Mouse (Mus musculus): ENCODE measurements at regions not wholly inside any gene's neighbourhood (a gene's known extent, or its start where the extent isn't known, plus 50 kb on each side); places are given as distances from the start of the nearest gene placed in this dataset.

DNA sequence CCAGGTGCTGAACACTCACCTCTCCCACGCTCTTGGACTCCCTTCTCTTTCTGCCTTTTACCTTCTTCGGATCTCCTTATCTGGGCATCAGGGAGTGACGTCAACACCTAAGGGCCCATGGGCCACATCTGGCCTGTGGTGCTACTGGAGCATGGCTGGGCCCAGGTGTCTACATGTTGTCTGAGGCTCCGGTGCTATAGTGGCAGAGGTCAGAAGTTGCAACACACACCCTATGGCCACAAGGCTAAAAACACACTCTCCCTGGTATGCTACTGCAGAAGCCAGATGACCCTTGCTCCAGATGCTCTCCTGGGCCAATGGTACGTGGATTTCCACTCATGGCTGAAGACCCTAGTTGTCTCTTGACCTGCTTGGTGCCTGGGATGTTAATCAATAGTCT is 112.1 kb upstream of the Irx3 start:
- no peak for ATAC-seq (ENCODE audit: low read depth)
- 80% methylated on average over 5 of the region's 5 CpGs for WGBS
- Histone ChIP-seq H3K27ac (ENCODE audit: low read length) (no peak overlapping the region), H3K4me2 (ENCODE audit: low read depth, low read length) (no peak overlapping the region), H3K4me1 (replicated peaks; ENCODE audit: control insufficient read depth, insufficient read depth, low read length) (peaks cover 8% of the 10 kb centered on the region), H3K9me3 (ENCODE audit: control insufficient read depth, low read length) (no peaks in the 10 kb centered on the region), H3K36me3 (ENCODE audit: control insufficient read depth, insufficient read depth, low read length) (no peaks in the 10 kb centered on the region), H3K4me3 (ENCODE audit: low read length) (no peak overlapping the region), H3K9ac (ENCODE audit: low read length) (no peak overlapping the region), H3K27me3 (ENCODE audit: control insufficient read depth, insufficient read depth, low read depth, low read length) (no peaks in the 10 kb centered on the region)

DNA sequence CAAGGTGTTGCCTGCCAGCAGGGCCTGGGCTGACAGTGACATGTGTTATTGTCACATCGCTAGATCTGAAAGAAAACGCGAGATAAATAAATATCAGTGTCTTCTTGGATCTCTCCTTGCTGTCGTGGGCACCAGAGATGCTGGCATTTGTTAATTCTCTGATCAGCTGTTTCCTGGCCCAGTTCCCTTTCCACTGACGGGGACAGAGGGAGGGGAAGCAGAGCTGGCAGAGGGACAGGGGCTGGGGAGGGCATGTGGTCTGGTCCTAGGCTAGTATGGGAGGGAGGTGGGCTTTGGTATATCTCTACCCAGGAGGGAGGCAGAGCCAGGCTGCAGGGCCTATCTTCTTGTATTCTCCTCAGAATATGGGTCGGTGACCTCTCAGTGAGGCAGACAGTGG is 111.3 kb upstream of the Irx3 start:
- peaks cover 8% of the 10 kb centered on the region for H3K4me1 ChIP-seq (replicated peaks; ENCODE audit: control insufficient read depth, insufficient read depth, low read length)
- H3K9ac ChIP-seq (ENCODE audit: low read length), result no peak overlapping the region
- H3K9me3 ChIP-seq (ENCODE audit: control insufficient read depth, low read length), result no peaks in the 10 kb centered on the region
- H3K27ac ChIP-seq (ENCODE audit: low read length), result no peak overlapping the region
- H3K27me3 ChIP-seq (ENCODE audit: control insufficient read depth, insufficient read depth, low read depth, low read length), result no peaks in the 10 kb centered on the region
- no peak overlapping the region for H3K4me3 ChIP-seq (ENCODE audit: low read length)
- no peak overlapping the region for H3K4me2 ChIP-seq (ENCODE audit: low read depth, low read length)
- no peak for ATAC-seq (ENCODE audit: low read depth)
- 37% methylated on average over 6 of the region's 6 CpGs for WGBS
- no peaks in the 10 kb centered on the region for H3K36me3 ChIP-seq (ENCODE audit: control insufficient read depth, insufficient read depth, low read length)

DNA sequence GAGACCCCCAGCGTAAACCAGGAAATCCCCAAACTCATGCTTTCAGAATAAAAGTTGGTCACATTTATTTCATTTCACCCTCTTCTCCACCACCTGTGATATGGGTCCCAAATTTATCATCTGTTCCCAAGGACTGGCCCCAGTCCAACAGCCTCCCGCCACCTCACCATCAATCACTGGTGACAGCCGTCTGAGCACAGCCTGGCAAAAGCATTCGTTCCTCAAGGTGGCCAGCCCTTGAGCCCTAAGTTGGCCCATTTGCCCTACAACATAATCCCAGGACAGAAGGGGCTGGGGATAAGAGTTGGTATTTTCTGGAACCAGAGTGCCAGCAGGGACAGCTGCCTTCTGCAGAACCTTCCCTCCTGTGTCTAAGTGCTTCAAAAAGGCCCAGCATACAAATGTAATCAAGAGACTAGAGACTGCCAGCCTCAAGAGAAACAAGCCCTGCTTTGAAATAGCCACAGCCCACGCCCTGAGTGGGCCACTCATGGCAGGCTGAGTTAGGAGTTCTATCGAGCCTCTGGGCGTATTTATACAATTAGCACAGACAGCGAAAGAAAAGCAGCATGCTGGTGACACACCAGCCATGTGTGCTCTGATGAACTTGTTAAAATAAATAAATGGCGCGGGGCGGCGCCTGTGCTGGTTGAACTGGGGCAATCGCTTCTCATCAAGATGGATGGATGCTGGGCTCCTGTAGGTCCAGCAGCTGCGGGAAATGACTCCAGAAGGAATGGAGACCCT is 107.9 kb upstream of the Irx3 start:
- Histone ChIP-seq H3K9me3 (ENCODE audit: control insufficient read depth, low read length) (no peaks in the 10 kb centered on the region), H3K27ac (ENCODE audit: low read length) (no peak overlapping the region), H3K36me3 (ENCODE audit: control insufficient read depth, insufficient read depth, low read length) (no peaks in the 10 kb centered on the region), H3K27me3 (ENCODE audit: control insufficient read depth, insufficient read depth, low read depth, low read length) (no peaks in the 10 kb centered on the region), H3K4me1 (replicated peaks; ENCODE audit: control insufficient read depth, insufficient read depth, low read length) (peaks cover 12% of the 10 kb centered on the region), H3K4me2 (ENCODE audit: low read depth, low read length) (no peak overlapping the region), H3K9ac (ENCODE audit: low read length) (no peak overlapping the region), H3K4me3 (ENCODE audit: low read length) (no peak overlapping the region)
- WGBS, result 20% methylated on average over 14 of the region's 14 CpGs
- ATAC-seq (ENCODE audit: low read depth), result no peak

DNA sequence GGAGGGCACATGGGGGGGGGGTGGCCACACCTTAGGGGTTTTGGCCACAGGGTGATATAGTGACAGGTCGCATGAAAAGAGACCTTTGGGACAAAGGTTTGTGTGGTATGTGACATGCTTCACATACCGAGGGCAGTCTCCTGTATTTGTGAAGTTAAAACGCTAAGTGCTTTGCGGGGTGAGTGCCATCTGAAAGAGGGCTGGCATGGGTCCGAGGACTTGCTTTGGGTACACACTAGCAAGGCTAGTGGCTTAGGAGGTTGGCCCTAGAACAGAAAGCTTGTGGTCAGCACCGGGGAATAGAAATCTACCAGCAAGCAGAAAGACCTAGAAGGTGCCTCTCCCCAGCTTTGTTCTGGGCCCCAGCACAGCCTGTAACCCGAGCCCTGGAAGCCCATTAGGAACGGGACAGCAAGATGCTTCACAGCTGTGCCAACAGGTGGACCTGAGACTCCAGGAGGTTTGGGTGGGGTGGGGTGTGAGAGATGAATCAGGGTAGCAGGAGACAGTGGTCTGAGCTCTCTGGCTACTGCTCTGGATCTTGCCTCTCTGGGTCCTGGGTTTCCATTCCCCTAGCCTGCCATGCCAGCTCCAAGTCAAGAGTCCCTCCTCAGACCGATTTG is 107.0 kb upstream of the Irx3 start:
- Histone ChIP-seq H3K27me3 (ENCODE audit: control insufficient read depth, insufficient read depth, low read depth, low read length) (no peaks in the 10 kb centered on the region), H3K27ac (ENCODE audit: low read length) (peak overlapping the region; percentile 62; the same call in 1 of the 2 replicates), H3K4me2 (ENCODE audit: low read depth, low read length) (no peak overlapping the region), H3K4me3 (ENCODE audit: low read length) (no peak overlapping the region), H3K9ac (ENCODE audit: low read length) (no peak overlapping the region), H3K9me3 (ENCODE audit: control insufficient read depth, low read length) (no peaks in the 10 kb centered on the region), H3K4me1 (replicated peaks; ENCODE audit: control insufficient read depth, insufficient read depth, low read length) (peaks cover 12% of the 10 kb centered on the region), H3K36me3 (ENCODE audit: control insufficient read depth, insufficient read depth, low read length) (no peaks in the 10 kb centered on the region)
- ATAC-seq (ENCODE audit: low read depth), result peak; percentile 58
- WGBS, result 38% methylated on average over 9 of the region's 9 CpGs

DNA sequence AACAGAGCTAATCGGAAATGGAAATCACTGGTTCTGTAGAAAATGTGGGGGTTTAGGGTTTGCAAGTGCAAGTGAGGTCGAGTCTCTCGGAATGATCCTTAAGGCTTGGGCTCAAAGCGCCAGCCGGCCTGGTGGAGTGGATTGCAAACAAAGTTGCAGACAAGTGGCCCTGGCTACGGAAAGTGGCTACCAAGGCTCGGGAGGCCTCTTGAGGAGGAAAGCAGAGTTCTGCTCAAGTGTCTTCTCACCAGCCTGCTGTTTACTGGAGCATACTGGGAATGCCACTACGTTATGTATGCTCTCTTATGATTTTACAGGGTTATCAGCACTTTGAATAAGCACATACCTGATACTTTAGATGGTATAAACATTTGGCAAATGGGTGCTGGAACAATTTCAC is 105.3 kb upstream of the Irx3 start:
- Histone ChIP-seq H3K4me3 (ENCODE audit: low read length) (no peak overlapping the region), H3K27me3 (ENCODE audit: control insufficient read depth, insufficient read depth, low read depth, low read length) (no peaks in the 10 kb centered on the region), H3K27ac (ENCODE audit: low read length) (peak overlapping the region; percentile 43), H3K4me1 (replicated peaks; ENCODE audit: control insufficient read depth, insufficient read depth, low read length) (peaks cover 8% of the 10 kb centered on the region), H3K36me3 (ENCODE audit: control insufficient read depth, insufficient read depth, low read length) (no peaks in the 10 kb centered on the region), H3K9ac (ENCODE audit: low read length) (no peak overlapping the region), H3K4me2 (ENCODE audit: low read depth, low read length) (no peak overlapping the region), H3K9me3 (ENCODE audit: control insufficient read depth, low read length) (no peaks in the 10 kb centered on the region)
- 60% methylated on average over 8 of the region's 8 CpGs for WGBS
- ATAC-seq (ENCODE audit: low read depth), result peak; percentile 63

DNA sequence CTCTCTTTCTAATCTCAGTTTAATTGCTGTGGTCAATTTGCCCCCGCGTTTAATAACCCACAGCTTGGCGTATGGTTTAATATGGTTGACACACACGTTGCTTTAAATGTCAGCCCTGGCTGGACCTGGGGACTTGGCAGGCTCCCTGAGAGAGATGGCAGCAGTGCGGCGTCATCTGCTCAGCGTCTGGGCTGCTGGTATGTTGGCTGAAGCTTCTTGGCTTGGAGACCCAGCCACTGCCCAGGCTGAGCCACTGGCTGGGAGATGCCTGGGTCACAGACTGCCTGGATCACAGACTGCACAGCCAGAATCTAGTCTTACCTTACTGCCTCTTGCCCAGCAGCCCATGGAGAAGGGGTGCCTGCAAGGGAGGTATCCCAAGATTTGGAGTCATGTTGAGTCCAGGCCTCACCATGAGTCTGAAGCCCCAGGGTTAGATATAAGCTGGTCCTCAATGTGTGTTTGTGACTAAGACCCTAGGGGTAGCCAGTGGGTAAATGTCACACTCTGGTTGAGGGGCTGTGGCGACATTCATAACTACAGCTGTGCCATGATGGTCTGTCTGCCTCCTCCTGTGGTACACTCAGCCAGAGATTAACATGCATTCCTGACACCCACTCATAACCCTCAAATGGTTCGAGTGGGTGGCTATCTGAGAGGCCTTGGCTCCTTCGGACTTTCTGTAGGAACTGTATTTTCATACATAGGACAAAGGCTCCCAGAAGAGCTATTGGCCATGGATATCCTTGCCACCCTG is 99.8 kb upstream of the Irx3 start:
- H3K4me3 ChIP-seq (ENCODE audit: low read length), result no peak overlapping the region
- ATAC-seq (ENCODE audit: low read depth), result no peak
- no peak overlapping the region for H3K27ac ChIP-seq (ENCODE audit: low read length)
- H3K27me3 ChIP-seq (ENCODE audit: control insufficient read depth, insufficient read depth, low read depth, low read length), result no peaks in the 10 kb centered on the region
- no peak overlapping the region for H3K4me2 ChIP-seq (ENCODE audit: low read depth, low read length)
- H3K9ac ChIP-seq (ENCODE audit: low read length), result no peak overlapping the region
- WGBS, result 70% methylated on average over 10 of the region's 10 CpGs
- H3K4me1 ChIP-seq (replicated peaks; ENCODE audit: control insufficient read depth, insufficient read depth, low read length), result peaks cover 11% of the 10 kb centered on the region
- H3K36me3 ChIP-seq (ENCODE audit: control insufficient read depth, insufficient read depth, low read length), result no peaks in the 10 kb centered on the region
- no peaks in the 10 kb centered on the region for H3K9me3 ChIP-seq (ENCODE audit: control insufficient read depth, low read length)

DNA sequence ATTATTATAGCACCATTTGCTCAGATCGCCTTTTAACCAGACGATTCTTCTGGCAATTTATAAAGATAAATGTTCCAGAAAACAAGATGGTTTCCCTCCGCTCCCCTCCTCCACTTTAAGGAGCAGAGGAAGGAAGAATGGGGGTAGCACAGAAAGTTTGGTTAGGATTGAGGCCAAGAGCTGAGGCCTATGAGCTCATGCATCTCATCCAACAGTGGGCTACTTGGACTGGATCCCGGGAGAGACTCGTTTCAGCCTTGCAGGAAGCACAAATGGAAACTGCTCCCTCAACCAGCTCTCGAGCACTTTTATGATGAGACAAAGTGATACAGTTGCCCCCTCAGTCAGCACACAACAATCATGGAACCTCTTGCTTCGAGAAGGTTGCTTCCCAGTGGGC is 97.9 kb upstream of the Irx3 start:
- Histone ChIP-seq H3K9ac (ENCODE audit: low read length) (no peak overlapping the region), H3K9me3 (ENCODE audit: control insufficient read depth, low read length) (no peaks in the 10 kb centered on the region), H3K27ac (ENCODE audit: low read length) (no peak overlapping the region), H3K4me3 (ENCODE audit: low read length) (no peak overlapping the region), H3K4me2 (ENCODE audit: low read depth, low read length) (no peak overlapping the region), H3K4me1 (replicated peaks; ENCODE audit: control insufficient read depth, insufficient read depth, low read length) (peaks cover 8% of the 10 kb centered on the region), H3K27me3 (ENCODE audit: control insufficient read depth, insufficient read depth, low read depth, low read length) (no peaks in the 10 kb centered on the region), H3K36me3 (ENCODE audit: control insufficient read depth, insufficient read depth, low read length) (no peaks in the 10 kb centered on the region)
- WGBS, result 45% methylated on average over 7 of the region's 7 CpGs
- peak; percentile 70; the same call in 1 of the 2 replicates for ATAC-seq (ENCODE audit: low read depth)

DNA sequence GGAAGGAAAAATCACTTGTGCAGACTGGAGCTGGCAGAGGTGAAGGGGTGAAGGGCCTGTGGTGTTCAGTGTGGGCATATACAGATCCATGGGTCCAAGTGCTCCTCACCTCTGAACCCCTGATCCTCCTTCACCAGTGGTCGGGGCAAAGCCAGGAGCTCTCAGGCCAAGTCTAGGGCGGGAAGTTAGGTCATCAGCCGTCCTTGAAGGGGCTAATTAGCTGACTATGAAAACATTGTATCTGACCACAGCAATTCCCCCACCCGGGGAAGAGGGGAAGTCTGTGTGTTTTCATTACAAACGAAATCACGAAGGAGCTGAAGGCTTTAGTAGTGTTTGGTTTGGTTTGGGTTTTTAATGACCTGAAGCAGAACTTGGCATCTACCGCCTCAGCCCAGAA is 95.5 kb upstream of the Irx3 start:
- H3K9me3 ChIP-seq (ENCODE audit: control insufficient read depth, low read length), result no peaks in the 10 kb centered on the region
- no peaks in the 10 kb centered on the region for H3K27me3 ChIP-seq (ENCODE audit: control insufficient read depth, insufficient read depth, low read depth, low read length)
- no peak overlapping the region for H3K4me3 ChIP-seq (ENCODE audit: low read length)
- no peaks in the 10 kb centered on the region for H3K36me3 ChIP-seq (ENCODE audit: control insufficient read depth, insufficient read depth, low read length)
- H3K27ac ChIP-seq (ENCODE audit: low read length), result no peak overlapping the region
- WGBS, result 35% methylated on average over 7 of the region's 7 CpGs
- peaks cover 8% of the 10 kb centered on the region for H3K4me1 ChIP-seq (replicated peaks; ENCODE audit: control insufficient read depth, insufficient read depth, low read length)
- ATAC-seq (ENCODE audit: low read depth), result no peak
- no peak overlapping the region for H3K9ac ChIP-seq (ENCODE audit: low read length)
- H3K4me2 ChIP-seq (ENCODE audit: low read depth, low read length), result no peak overlapping the region

DNA sequence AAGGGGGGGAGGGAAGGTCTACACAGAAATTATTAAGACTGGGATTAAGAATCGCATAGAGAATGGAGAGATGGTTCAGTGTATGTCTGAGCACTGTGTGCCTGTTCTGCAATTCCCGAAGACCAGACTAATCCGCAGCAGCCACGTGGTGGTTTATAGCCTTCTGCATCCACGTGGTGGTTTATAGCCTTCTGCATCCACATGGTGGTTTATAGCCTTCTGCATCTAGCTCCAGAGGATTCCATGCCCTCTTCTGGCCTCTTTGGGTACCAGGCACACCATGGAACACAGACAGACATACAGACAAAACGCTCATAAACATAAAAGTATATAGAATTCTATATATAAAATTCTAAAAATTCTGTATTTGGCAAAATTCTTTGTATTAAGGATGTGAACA is 94.1 kb upstream of the Irx3 start:
- no peak overlapping the region for H3K27ac ChIP-seq (ENCODE audit: low read length)
- no peak overlapping the region for H3K9ac ChIP-seq (ENCODE audit: low read length)
- no peak for ATAC-seq (ENCODE audit: low read depth)
- H3K4me3 ChIP-seq (ENCODE audit: low read length), result no peak overlapping the region
- H3K27me3 ChIP-seq (ENCODE audit: control insufficient read depth, insufficient read depth, low read depth, low read length), result no peaks in the 10 kb centered on the region
- H3K9me3 ChIP-seq (ENCODE audit: control insufficient read depth, low read length), result no peaks in the 10 kb centered on the region
- H3K4me1 ChIP-seq (replicated peaks; ENCODE audit: control insufficient read depth, insufficient read depth, low read length), result 0 out of 2 replicates have a peak, but pooled peaks cover 5% of the 10 kb centered on the region
- no peaks in the 10 kb centered on the region for H3K36me3 ChIP-seq (ENCODE audit: control insufficient read depth, insufficient read depth, low read length)
- 71% methylated on average over 6 of the region's 6 CpGs for WGBS
- no peak overlapping the region for H3K4me2 ChIP-seq (ENCODE audit: low read depth, low read length)

All from lung, embryonic 16.5 days (tissue).